Mouse (Mus musculus) layer of hippocampus, adult 9-10 months (tissue): Measurements from ENCODE around the gene Gja1.

Experiments used
- DNase-seq: peaks from one replicate; pipeline ENCODE4 v3.0.0; 2022; ENCODE audit warnings: low spot score

Gene Gja1

GRCm38 (mm10) chr10:56415894-56416570 lies 38.9 kb downstream of the Gja1 start:
- DNase-seq: no peak

- DNase-seq: no peak
Measured at GRCm38 (mm10) chr10:56422518-56422917, 45.4 kb downstream of the Gja1 start.

- no peak for DNase-seq
Measured at GRCm38 (mm10) chr10:56425016-56425798, 48.1 kb downstream of the Gja1 start.

GRCm38 (mm10) chr10:56426369-56426768 lies 49.2 kb downstream of the Gja1 start:
- no peak for DNase-seq

GRCm38 (mm10) chr10:56427382-56427781 lies 50.3 kb downstream of the Gja1 start:
- DNase-seq: no peak

GRCm38 (mm10) chr10:56427827-56428226 lies 50.7 kb downstream of the Gja1 start:
- DNase-seq: no peak

GRCm38 (mm10) chr10:56429011-56429410 lies 51.9 kb downstream of the Gja1 start:
- no peak for DNase-seq

- DNase-seq: no peak
Measured at GRCm38 (mm10) chr10:56431600-56432389, 54.7 kb downstream of the Gja1 start.

- DNase-seq: no peak
Measured at GRCm38 (mm10) chr10:56432390-56432709, 55.2 kb downstream of the Gja1 start.

GRCm38 (mm10) chr10:56437290-56437689 lies 60.2 kb downstream of the Gja1 start:
- DNase-seq: no peak

- no peak for DNase-seq
Measured at GRCm38 (mm10) chr10:56439638-56440037, 62.5 kb downstream of the Gja1 start.

GRCm38 (mm10) chr10:56444457-56444856 lies 67.3 kb downstream of the Gja1 start:
- DNase-seq: no peak

GRCm38 (mm10) chr10:56449030-56449429 lies 71.9 kb downstream of the Gja1 start:
- DNase-seq: no peak
